Mouse (Mus musculus) MEL (cell line): ENCODE results near the gene Mrpl2. TPM values are rescaled to one million over a fixed set of nuclear protein-coding genes. Genes with fewer than 3 reads are reported as not detected.

Source experiments
- DNase-seq: peaks from one replicate; pipeline ENCODE4 v3.0.0; 2011; ENCODE audit warnings: low read depth, low spot score
- H3K27ac ChIP-seq: 2 replicates; pipeline ENCODE4 v1.5.1; 2012; ENCODE audit warnings: low read depth, mild to moderate bottlenecking, control low read depth, low read length, moderate library complexity; ENCODE audit not compliant: control insufficient read depth
- H3K27me3 ChIP-seq, 2 experiments: fragments of 150-350 bp in 1 of 2; sonication (generic) in 1 of 2; 2 replicates each; pipeline ENCODE4 v1.6.1; 2012; ENCODE audit warnings: low read length in 2 of 2, mild to moderate bottlenecking in 2 of 2, improper control_type of control experiment in 1 of 2, moderate library complexity in 1 of 2; ENCODE audit not compliant: insufficient read depth in 2 of 2, control insufficient read depth in 1 of 2
- H3K36me3 ChIP-seq, 2 experiments: 2 replicates each; pipeline ENCODE4 v1.6.1; 2012 to 2014; ENCODE audit warnings: low read length in 2 of 2, improper control_type of control experiment in 1 of 2, inconsistent platforms in 1 of 2, mild to moderate bottlenecking in 1 of 2; ENCODE audit not compliant: insufficient read depth in 2 of 2, control insufficient read depth in 1 of 2
- H3K4me1 ChIP-seq, 2 experiments: fragments of 150-350 bp in 1 of 2; sonication (generic) in 1 of 2; 2 replicates each; pipeline ENCODE4 v1.6.1; 2012; ENCODE audit warnings: low read length in 2 of 2, improper control_type of control experiment in 1 of 2, mild to moderate bottlenecking in 1 of 2; ENCODE audit not compliant: insufficient read depth in 2 of 2, control insufficient read depth in 1 of 2
- H3K4me3 ChIP-seq, 2 experiments: fragments of 150-350 bp in 1 of 2; sonication (generic) in 1 of 2; 2 replicates each; pipeline ENCODE4 v1.5.1; 2012; ENCODE audit warnings: low read depth in 2 of 2, low read length in 2 of 2, mild to moderate bottlenecking in 2 of 2, moderate library complexity in 2 of 2, control low read depth in 1 of 2, improper control_type of control experiment in 1 of 2; ENCODE audit not compliant: control insufficient read depth in 1 of 2, insufficient read depth in 1 of 2
- H3K79me2 ChIP-seq: 2 replicates; pipeline ENCODE4 v1.6.1; 2012; ENCODE audit warnings: mild to moderate bottlenecking, low read length, moderate library complexity; ENCODE audit not compliant: control insufficient read depth, poor library complexity, insufficient read depth
- H3K9ac ChIP-seq: 2 replicates; pipeline ENCODE4 v1.6.1; 2012; ENCODE audit warnings: low read depth, mild to moderate bottlenecking, control low read depth, low read length, moderate library complexity; ENCODE audit not compliant: control insufficient read depth, poor library complexity, severe bottlenecking
- H3K9me3 ChIP-seq: fragments of 150-350 bp; sonication (generic); replicated peaks from 2 replicates; pipeline ENCODE4 v1.6.1; 2012; ENCODE audit warnings: mild to moderate bottlenecking, low read length, improper control_type of control experiment, moderate library complexity; ENCODE audit not compliant: insufficient read depth
- BHLHE40 ChIP-seq: IDR thresholded peaks from 2 replicates; pipeline ENCODE4 v1.6.1; 2012; ENCODE audit warnings: low read depth, mild to moderate bottlenecking, inconsistent platforms, low read length, improper control_type of control experiment, borderline replicate concordance
- CHD1 ChIP-seq: IDR thresholded peaks from 2 replicates; pipeline ENCODE4 v1.6.1; 2012; ENCODE audit warnings: low read depth, mild to moderate bottlenecking, inconsistent platforms, low read length, improper control_type of control experiment
- CHD2 ChIP-seq: IDR thresholded peaks from 2 replicates; pipeline ENCODE4 v1.6.1; 2011; ENCODE audit warnings: low read length, improper control_type of control experiment
- CTCF ChIP-seq, 3 experiments: IDR thresholded peaks in 2 of 3; conservative IDR thresholded peaks in 1 of 3; 2 replicates each; pipeline ENCODE4 v1.5.1; 2011 to 2012; ENCODE audit warnings: low read length in 3 of 3, low read depth in 2 of 3, mild to moderate bottlenecking in 2 of 3, improper control_type of control experiment in 1 of 3, inconsistent platforms in 1 of 3, mixed read lengths in 1 of 3, moderate library complexity in 1 of 3; ENCODE audit not compliant: control insufficient read depth in 1 of 3, insufficient read depth in 1 of 3, poor library complexity in 1 of 3, severe bottlenecking in 1 of 3
- E2F4 ChIP-seq: IDR thresholded peaks from 2 replicates; pipeline ENCODE4 v1.6.1; 2011; ENCODE audit warnings: low read depth, low read length, improper control_type of control experiment, borderline replicate concordance
- ELF1 ChIP-seq: IDR thresholded peaks from 2 replicates; pipeline ENCODE4 v1.6.1; 2014; ENCODE audit warnings: low read depth, mild to moderate bottlenecking, inconsistent platforms, low read length, improper control_type of control experiment, moderate library complexity
- EP300 ChIP-seq, 2 experiments: IDR thresholded peaks; 2 replicates each; pipeline ENCODE4 v1.6.1; 2011; ENCODE audit warnings: improper control_type of control experiment in 2 of 2, low read length in 2 of 2, low read depth in 1 of 2, mild to moderate bottlenecking in 1 of 2
- ETS1 ChIP-seq: IDR thresholded peaks from 2 replicates; pipeline ENCODE4 v1.6.1; 2012; ENCODE audit warnings: low read depth, mild to moderate bottlenecking, inconsistent platforms, low read length, improper control_type of control experiment, moderate library complexity
- GABPA ChIP-seq: IDR thresholded peaks from 2 replicates; pipeline ENCODE4 v1.6.1; 2012; ENCODE audit warnings: low read depth, mild to moderate bottlenecking, inconsistent platforms, low read length, improper control_type of control experiment, moderate library complexity
- GATA1 ChIP-seq: IDR thresholded peaks from 2 replicates; pipeline ENCODE4 v1.6.1; 2011; ENCODE audit warnings: low read depth, low read length, improper control_type of control experiment
- JUND ChIP-seq: IDR thresholded peaks from 2 replicates; pipeline ENCODE4 v1.6.1; 2011; ENCODE audit warnings: low read depth, mild to moderate bottlenecking, improper control_type of control experiment, low read length
- MAFK ChIP-seq: IDR thresholded peaks from 2 replicates; pipeline ENCODE4 v1.6.1; 2011; ENCODE audit warnings: low read depth, mild to moderate bottlenecking, low read length, improper control_type of control experiment, borderline replicate concordance
- MAX ChIP-seq: IDR thresholded peaks from 2 replicates; pipeline ENCODE4 v1.6.1; 2011; ENCODE audit warnings: low read length, improper control_type of control experiment
- MAZ ChIP-seq: IDR thresholded peaks from 2 replicates; pipeline ENCODE4 v1.6.1; 2012; ENCODE audit warnings: low read depth, mild to moderate bottlenecking, inconsistent platforms, low read length, improper control_type of control experiment
- MEF2A ChIP-seq: IDR thresholded peaks from 2 replicates; pipeline ENCODE4 v1.6.1; 2014; ENCODE audit warnings: low read depth, mild to moderate bottlenecking, inconsistent platforms, low read length, improper control_type of control experiment; ENCODE audit not compliant: poor library complexity, insufficient replicate concordance, severe bottlenecking; ENCODE audit errors: extremely low read depth
- MXI1 ChIP-seq: IDR thresholded peaks from 2 replicates; pipeline ENCODE4 v1.6.1; 2011; ENCODE audit warnings: mild to moderate bottlenecking, low read depth, low read length, improper control_type of control experiment
- MYB ChIP-seq: IDR thresholded peaks from 2 replicates; pipeline ENCODE4 v1.6.1; 2011; ENCODE audit warnings: mild to moderate bottlenecking, low read depth, low read length, improper control_type of control experiment
- MYC ChIP-seq: IDR thresholded peaks from 2 replicates; pipeline ENCODE4 v1.6.1; 2011; ENCODE audit warnings: low read depth, mild to moderate bottlenecking, low read length, improper control_type of control experiment, moderate library complexity
- NELFE ChIP-seq: IDR thresholded peaks from 2 replicates; pipeline ENCODE4 v1.6.1; 2011; ENCODE audit warnings: low read depth, low read length, improper control_type of control experiment
- NRF1 ChIP-seq: IDR thresholded peaks from 2 replicates; pipeline ENCODE4 v1.6.1; 2014; ENCODE audit warnings: low read depth, mild to moderate bottlenecking, inconsistent platforms, low read length, improper control_type of control experiment, moderate library complexity; ENCODE audit not compliant: poor library complexity, insufficient read depth, severe bottlenecking
- POLR2A ChIP-seq, 2 experiments: IDR thresholded peaks; 2 replicates each; pipeline ENCODE4 v1.6.1; 2011 to 2012; ENCODE audit warnings: low read length in 2 of 2, mild to moderate bottlenecking in 2 of 2, control low read depth in 1 of 2, improper control_type of control experiment in 1 of 2, low read depth in 1 of 2, moderate library complexity in 1 of 2; ENCODE audit not compliant: control insufficient read depth in 1 of 2, insufficient read depth in 1 of 2, poor library complexity in 1 of 2
- POLR2AphosphoS2 ChIP-seq: IDR thresholded peaks from 2 replicates; pipeline ENCODE4 v1.6.1; 2011; ENCODE audit warnings: low read length, improper control_type of control experiment
- POLR2AphosphoS5 ChIP-seq: IDR thresholded peaks from 2 replicates; pipeline ENCODE4 v1.6.1; 2012; ENCODE audit warnings: low read depth, borderline replicate concordance, mild to moderate bottlenecking, inconsistent platforms, low read length, moderate library complexity, mixed read lengths
- RAD21 ChIP-seq: IDR thresholded peaks from 2 replicates; pipeline ENCODE4 v1.6.1; 2011; ENCODE audit warnings: mild to moderate bottlenecking, low read depth, low read length, improper control_type of control experiment
- RCOR1 ChIP-seq: IDR thresholded peaks from 2 replicates; pipeline ENCODE4 v1.6.1; 2012; ENCODE audit warnings: low read depth, mild to moderate bottlenecking, inconsistent platforms, low read length, improper control_type of control experiment
- SIN3A ChIP-seq: IDR thresholded peaks from 2 replicates; pipeline ENCODE4 v1.6.1; 2012; ENCODE audit warnings: low read length, improper control_type of control experiment, inconsistent platforms
- SMC3 ChIP-seq: IDR thresholded peaks from 2 replicates; pipeline ENCODE4 v1.6.1; 2011; ENCODE audit warnings: low read depth, low read length, improper control_type of control experiment
- TAL1 ChIP-seq: IDR thresholded peaks from 2 replicates; pipeline ENCODE4 v1.6.1; 2012; ENCODE audit warnings: mild to moderate bottlenecking, inconsistent platforms, low read length, moderate library complexity, mixed read lengths
- TBP ChIP-seq: IDR thresholded peaks from 2 replicates; pipeline ENCODE4 v1.8.0; 2011; ENCODE audit warnings: low read depth, low read length, improper control_type of control experiment
- TCF12 ChIP-seq: IDR thresholded peaks from 2 replicates; pipeline ENCODE4 v1.6.1; 2014; ENCODE audit warnings: low read depth, mild to moderate bottlenecking, inconsistent platforms, low read length, improper control_type of control experiment, moderate library complexity
- USF1 ChIP-seq: IDR thresholded peaks from 2 replicates; pipeline ENCODE4 v1.6.1; 2014; ENCODE audit warnings: low read depth, mild to moderate bottlenecking, inconsistent platforms, low read length, improper control_type of control experiment, moderate library complexity
- USF2 ChIP-seq, 2 experiments: IDR thresholded peaks; 2 replicates each; pipeline ENCODE4 v1.6.1; 2011 to 2012; ENCODE audit warnings: improper control_type of control experiment in 2 of 2, low read length in 2 of 2, borderline replicate concordance in 1 of 2, inconsistent platforms in 1 of 2, low read depth in 1 of 2, mild to moderate bottlenecking in 1 of 2; ENCODE audit not compliant: insufficient read depth in 1 of 2
- ZC3H11A ChIP-seq: IDR thresholded peaks from 2 replicates; pipeline ENCODE4 v1.6.1; 2012; ENCODE audit warnings: low read depth, mild to moderate bottlenecking, inconsistent platforms, low read length, improper control_type of control experiment
- ZKSCAN1 ChIP-seq: IDR thresholded peaks from 2 replicates; pipeline ENCODE4 v1.6.1; 2012; ENCODE audit warnings: low read depth, mild to moderate bottlenecking, inconsistent platforms, low read length, improper control_type of control experiment, moderate library complexity
- ZNF384 ChIP-seq: IDR thresholded peaks from 2 replicates; pipeline ENCODE4 v1.6.1; 2012; ENCODE audit warnings: low read depth, mild to moderate bottlenecking, inconsistent platforms, low read length, improper control_type of control experiment
- polyA plus RNA-seq, 2 experiments: library from polyadenylated mRNA; stranded (reverse) in 1 of 2; unstranded in 1 of 2; fragments of >175 nt in 1 of 2; fragments of >200 nt in 1 of 2; gene quantifications; 2 replicates each; pipeline versions ENCODE4 v1.2.1 to v1.2.4; 2012; ENCODE audit warnings: low replicate concordance in 2 of 2, low read depth in 1 of 2; ENCODE audit not compliant: insufficient read length in 2 of 2, insufficient read depth in 1 of 2, missing spikeins in 1 of 2
- total RNA-seq: library from RNA; depleted of rRNA; stranded (reverse); fragments of 300-350 nt; gene quantifications from 2 replicates; pipeline ENCODE4 v1.2.3, GENCODE M21; 2012; rRNA removed

Gene Mrpl2
- total RNA-seq: 224 and 237 TPM in 2 replicates
- 100 to 1,000 TPM in 1 of 2 experiments, not detected in 1; 207 TPM for polyA plus RNA-seq

DNA sequence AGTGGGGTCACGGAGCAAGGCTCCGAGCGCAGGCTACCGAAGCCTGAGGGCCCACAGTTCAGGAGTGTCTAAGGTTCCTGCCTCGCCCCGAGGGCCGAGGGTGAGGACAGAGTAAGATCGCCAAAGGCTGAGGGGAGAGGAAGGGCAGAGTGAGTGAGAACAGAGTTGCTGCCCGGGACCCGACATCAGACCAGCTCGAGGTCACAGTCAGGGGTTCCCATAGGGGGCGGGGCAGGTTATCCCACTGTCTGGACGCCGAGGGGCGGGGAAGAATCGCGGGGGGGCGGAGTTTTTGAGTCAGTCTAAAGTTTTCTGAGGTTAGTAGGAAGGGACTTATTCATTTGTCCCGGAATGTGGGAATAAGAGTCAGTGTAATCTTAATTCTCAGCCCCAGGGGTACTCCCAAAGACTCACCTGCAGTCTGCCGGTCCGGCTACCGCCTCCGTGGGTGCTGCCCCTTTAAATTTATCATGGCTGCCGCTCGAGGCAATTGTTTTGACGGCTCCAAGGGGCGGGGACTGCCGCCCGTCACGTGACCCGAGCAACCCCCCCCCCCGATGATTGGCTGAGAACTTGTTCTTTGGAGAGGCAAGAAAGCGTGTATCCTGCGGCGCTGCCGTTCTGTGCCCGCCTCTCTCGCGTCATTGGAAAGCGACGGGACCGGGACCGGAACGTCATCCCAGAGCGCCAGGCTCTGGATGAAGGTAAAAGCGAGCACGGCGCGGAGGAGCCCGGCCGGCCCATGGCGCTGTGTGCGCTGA, at the start of gene Mrpl2, which contains the start of gene Klc4:
TSS of gene Mrpl2 (plus strand) at position 669 of the 761 bp plus-strand sequence.
TSS of gene Klc4 (minus strand) at position 462 of the 761 bp plus-strand sequence.
- Histone ChIP-seq H3K9me3 (no peaks in the 10 kb centered on the region), H3K27me3 (no peaks in the 10 kb centered on the region), H3K9ac (peak within 1 kb of the TSS; percentile 96), H3K36me3 (peaks cover 0 to 7% of the 10 kb centered on the region in 2 experiments; a peak in 2 of 4 replicates), H3K4me1 (peaks cover 0 to 8% of the 10 kb centered on the region in 2 experiments; a peak in 2 of 4 replicates), H3K4me3 (peak within 1 kb of the TSS; percentile 88 to 98), H3K79me2 (peaks cover 10% of the 10 kb centered on the region), H3K27ac (peak within 1 kb of the TSS; percentile 73)
- DNase-seq: peak; percentile 99
- no peak for TF ChIP-seq MYB
- no peak; a peak in 1 of 4 replicates for TF ChIP-seq EP300 (IDR thresholded peaks at IDR 0.05; ENCODE audit: low read depth in 1 of 2, low read length in 2 of 2)
- no peak for TF ChIP-seq SMC3
- TF ChIP-seq POLR2AphosphoS5: no peak
- TF ChIP-seq TCF12: peak; percentile 59; the same call in 1 of the 2 replicates
- peak; percentile 95 for TF ChIP-seq USF1
- TF ChIP-seq USF2 (IDR thresholded peaks at IDR 0.05; ENCODE audit: borderline replicate concordance in 1 of 2, insufficient read depth in 1 of 2, low read depth in 1 of 2, low read length in 2 of 2): peak; percentile 83 to 93
- TF ChIP-seq RCOR1: no peak
- TF ChIP-seq JUND: no peak
- peak; percentile 51; the same call in 1 of the 2 replicates for TF ChIP-seq TBP
- no peak for TF ChIP-seq E2F4
- peak; percentile 97; the same call in 1 of the 2 replicates for TF ChIP-seq POLR2AphosphoS2
- peak; percentile 99 for TF ChIP-seq SIN3A
- peak; percentile 53; the same call in 1 of the 2 replicates for TF ChIP-seq ETS1
- TF ChIP-seq ELF1: peak; percentile 73
- no peak for TF ChIP-seq MAFK
- no peak for TF ChIP-seq RAD21
- TF ChIP-seq ZC3H11A: 0 out of 2 replicates have a peak, but pooled peaks have one; percentile 40
- TF ChIP-seq CHD2: 0 out of 2 replicates have a peak, but pooled peaks have one; percentile 12
- TF ChIP-seq NRF1: peak; percentile 48; the same call in 1 of the 2 replicates
- TF ChIP-seq MXI1: peak; percentile 95
- peak; percentile 37; the same call in 1 of the 2 replicates for TF ChIP-seq BHLHE40
- no peak for TF ChIP-seq ZKSCAN1
- TF ChIP-seq NELFE: peak; percentile 97
- TF ChIP-seq MAZ: no peak; the same call in 1 of the 2 replicates
- TF ChIP-seq MAX: peak; percentile 90
- TF ChIP-seq ZNF384: peak; percentile 15; the same call in 1 of the 2 replicates
- TF ChIP-seq TAL1: no peak
- TF ChIP-seq POLR2A (IDR thresholded peaks at IDR 0.05; ENCODE audit: control insufficient read depth in 1 of 2, insufficient read depth in 1 of 2, low read depth in 1 of 2, low read length in 2 of 2, poor library complexity in 1 of 2): peak in 1 of 2 experiments; percentile 97; a peak in 2 of 4 replicates
- TF ChIP-seq CHD1: no peak
- TF ChIP-seq CTCF (IDR thresholded peaks at IDR 0.05 in 2 of 3, conservative IDR thresholded peaks at IDR 0.05 in 1 of 3; ENCODE audit: control insufficient read depth in 1 of 3, insufficient read depth in 1 of 3, low read depth in 2 of 3, low read length in 3 of 3, poor library complexity in 1 of 3, severe bottlenecking in 1 of 3): no peak
- TF ChIP-seq MEF2A: 0 out of 2 replicates have a peak, but pooled peaks have one; percentile 36
- no peak for TF ChIP-seq GATA1
- TF ChIP-seq MYC: no peak
- TF ChIP-seq GABPA: peak; percentile 77
